Mouse (Mus musculus): ENCODE data around the gene Ggn.

DNA sequence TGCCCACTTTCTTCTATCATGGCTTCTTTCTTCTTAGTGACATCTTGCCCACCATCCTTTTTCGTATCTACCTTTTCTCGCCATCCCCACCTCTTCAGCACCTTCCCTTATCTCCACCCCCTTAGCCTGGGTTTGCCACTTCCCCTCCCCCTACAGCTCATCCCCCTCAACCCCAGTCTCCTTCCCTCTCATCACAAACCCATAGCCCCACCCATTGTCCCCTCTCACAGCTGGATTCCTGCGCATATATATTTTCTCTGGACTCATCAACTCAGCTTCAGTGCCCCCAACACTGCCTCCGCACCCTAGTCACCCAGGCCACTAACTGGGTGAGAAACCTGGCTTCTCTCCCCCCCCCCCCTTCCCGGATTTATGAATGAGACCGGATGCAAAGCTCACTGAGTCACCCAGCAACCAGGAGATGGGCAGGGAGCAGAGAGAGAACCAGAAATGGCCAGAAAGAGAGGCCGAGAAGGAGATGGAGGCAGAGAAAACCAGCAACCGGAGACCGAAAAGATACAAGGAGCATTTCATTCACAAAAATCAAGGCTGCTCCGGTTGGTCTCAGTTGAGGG lies 1.8 kb upstream of the Ggn start:
- TF ChIP-seq POLR2A (IDR thresholded peaks at IDR 0.05; ENCODE audit: borderline replicate concordance, low read depth, low read length) (no peak), CTCF (IDR thresholded peaks at IDR 0.05; ENCODE audit: low read depth, low read length) (no peak)
